Mouse (Mus musculus) brown adipose tissue, adult 24 weeks (tissue): ENCODE measurements around the gene Cmtm8. TPM values are rescaled to one million over a fixed set of nuclear protein-coding genes. Genes with fewer than 3 reads are reported as not detected.

Experiments used
- H3K27ac ChIP-seq: fragments of 200-500 bp; replicated peaks from 2 replicates; pipeline ENCODE4 v1.5.1; 2012; ENCODE audit warnings: low read depth, mild to moderate bottlenecking, low read length
- H3K4me1 ChIP-seq: fragments of 200-500 bp; 2 replicates; pipeline ENCODE4 v1.6.1; 2012; ENCODE audit warnings: low read length, mixed read lengths; ENCODE audit not compliant: control insufficient read depth, insufficient read depth, insufficient read length
- H3K4me3 ChIP-seq: fragments of 200-500 bp; 2 replicates; pipeline ENCODE4 v1.5.1; 2012; ENCODE audit warnings: low read depth, mild to moderate bottlenecking, low read length, moderate library complexity; ENCODE audit not compliant: insufficient read depth
- polyA plus RNA-seq: library from polyadenylated mRNA; stranded (reverse); fragments of >200 nt; gene quantifications from 2 replicates; pipeline ENCODE4 v1.2.4, GENCODE M21; 2012; ENCODE audit not compliant: missing spikeins, insufficient read depth, insufficient read length

The Cmtm8 gene
- polyA plus RNA-seq, 1 experiment: 3.6 TPM

- Histone ChIP-seq H3K4me1 (no peaks in the 10 kb centered on the region), H3K4me3 (no peak overlapping the region)
These were observed 80.6 kb downstream of the Cmtm8 start for GRCm38 (mm10) chr9:114763341-114763740.

GRCm38 (mm10) chr9:114761848-114762247 is 82.1 kb downstream of the Cmtm8 start:
- no peak overlapping the region for H3K4me3 ChIP-seq
- H3K4me1 ChIP-seq: no peaks in the 10 kb centered on the region
- H3K27ac ChIP-seq: no peak overlapping the region

More at GRCm38 (mm10) chr9:114763341-114763740, 80.6 kb downstream of the Cmtm8 start:
- no peak overlapping the region for H3K27ac ChIP-seq

GRCm38 (mm10) chr9:114760353-114760752 is 83.6 kb downstream of the Cmtm8 start:
- H3K27ac ChIP-seq: no peak overlapping the region
- H3K4me3 ChIP-seq: no peak overlapping the region
- H3K4me1 ChIP-seq: no peaks in the 10 kb centered on the region

- no peaks in the 10 kb centered on the region for H3K4me1 ChIP-seq
- no peak overlapping the region for H3K27ac ChIP-seq
- H3K4me3 ChIP-seq: no peak overlapping the region
These were observed 84.1 kb downstream of the Cmtm8 start for GRCm38 (mm10) chr9:114759886-114760285.

GRCm38 (mm10) chr9:114758801-114759200 is 85.2 kb downstream of the Cmtm8 start:
- Histone ChIP-seq H3K27ac (no peak overlapping the region), H3K4me1 (no peaks in the 10 kb centered on the region), H3K4me3 (no peak overlapping the region)

- Histone ChIP-seq H3K27ac (no peak overlapping the region), H3K4me3 (no peak overlapping the region), H3K4me1 (no peaks in the 10 kb centered on the region)
These were observed 85.7 kb downstream of the Cmtm8 start for GRCm38 (mm10) chr9:114758272-114758671.

GRCm38 (mm10) chr9:114752863-114753484 is 91.0 kb downstream of the Cmtm8 start:
- Histone ChIP-seq H3K27ac (no peak overlapping the region), H3K4me1 (no peaks in the 10 kb centered on the region), H3K4me3 (peak overlapping the region; percentile 66)

GRCm38 (mm10) chr9:114752311-114752710 is 91.6 kb downstream of the Cmtm8 start:
- Histone ChIP-seq H3K4me3 (no peak overlapping the region), H3K27ac (no peak overlapping the region), H3K4me1 (no peaks in the 10 kb centered on the region)

- Histone ChIP-seq H3K4me1 (no peaks in the 10 kb centered on the region), H3K4me3 (no peak overlapping the region), H3K27ac (no peak overlapping the region)
These were observed 92.4 kb downstream of the Cmtm8 start for GRCm38 (mm10) chr9:114751582-114751981.

GRCm38 (mm10) chr9:114747466-114747865 is 96.5 kb downstream of the Cmtm8 start:
- Histone ChIP-seq H3K27ac (no peak overlapping the region), H3K4me3 (no peak overlapping the region), H3K4me1 (peaks cover 4% of the 10 kb centered on the region)

- no peak overlapping the region for H3K27ac ChIP-seq
- no peak overlapping the region for H3K4me3 ChIP-seq
- peaks cover 7% of the 10 kb centered on the region for H3K4me1 ChIP-seq
These were observed 96.9 kb downstream of the Cmtm8 start for GRCm38 (mm10) chr9:114747012-114747411.

- Histone ChIP-seq H3K4me1 (peaks cover 7% of the 10 kb centered on the region), H3K4me3 (no peak overlapping the region), H3K27ac (0 out of 2 replicates have a peak overlapping the region, but pooled peaks have one; percentile 15)
These were observed 98.3 kb downstream of the Cmtm8 start for GRCm38 (mm10) chr9:114745654-114746053.

- Histone ChIP-seq H3K4me3 (no peak overlapping the region), H3K27ac (peak overlapping the region; percentile 15; the same call in 1 of the 2 replicates), H3K4me1 (peaks cover 7% of the 10 kb centered on the region)
These were observed 98.8 kb downstream of the Cmtm8 start for GRCm38 (mm10) chr9:114745163-114745562.

GRCm38 (mm10) chr9:114742731-114743130 is 101.2 kb downstream of the Cmtm8 start:
- peaks cover 7% of the 10 kb centered on the region for H3K4me1 ChIP-seq
- no peak overlapping the region for H3K4me3 ChIP-seq
- no peak overlapping the region; the same call in 1 of the 2 replicates for H3K27ac ChIP-seq

- no peak overlapping the region for H3K27ac ChIP-seq
- H3K4me1 ChIP-seq: peaks cover 17% of the 10 kb centered on the region
These were observed 103.6 kb downstream of the Cmtm8 start for GRCm38 (mm10) chr9:114740336-114740735.

More at GRCm38 (mm10) chr9:114740336-114740735, 103.6 kb downstream of the Cmtm8 start:
- H3K4me3 ChIP-seq: no peak overlapping the region
